Mouse (Mus musculus) lung, embryonic 14.5 days (tissue): ENCODE data around the gene Gnaq. TPM values are rescaled to one million over a fixed set of nuclear protein-coding genes. Genes with fewer than 3 reads are reported as not detected.
"Not testable (repeated sequence)": the region's sequence is repeated elsewhere in the genome, so short reads cannot be mapped to it uniquely, and the experiment has no call there.

Source experiments
- ATAC-seq: fragments of 200-750 bp; cut with Nextera tagmentation; 2 replicates; pipeline ENCODE4 v1.8.0; 2017; ENCODE audit warnings: mild to moderate bottlenecking, moderate TSS enrichment, moderate library complexity; ENCODE audit not compliant: insufficient read depth
- DNase-seq: peaks from one replicate; pipeline ENCODE4 v3.0.0-alpha.2; 2015
- H3K27ac ChIP-seq: fragments of 300-500 bp; sonication (generic); 2 replicates; pipeline ENCODE4 v1.5.1; 2014; ENCODE audit warnings: low read depth, mild to moderate bottlenecking, moderate library complexity
- H3K27me3 ChIP-seq: fragments of 300-500 bp; sonication (generic); 2 replicates; pipeline ENCODE4 v1.6.1; 2014; ENCODE audit warnings: low read length, control low read depth; ENCODE audit not compliant: insufficient read depth
- H3K36me3 ChIP-seq: fragments of 300-500 bp; sonication (generic); 2 replicates; pipeline ENCODE4 v1.6.1; 2014; ENCODE audit warnings: control low read depth; ENCODE audit not compliant: insufficient read depth
- H3K4me1 ChIP-seq: fragments of 300-500 bp; sonication (generic); 2 replicates; pipeline ENCODE4 v1.6.1; 2014; ENCODE audit warnings: antibody characterized with exemption, control low read depth; ENCODE audit not compliant: insufficient read depth
- H3K4me2 ChIP-seq: fragments of 300-500 bp; sonication (generic); 2 replicates; pipeline ENCODE4 v1.6.1; 2014; ENCODE audit warnings: mild to moderate bottlenecking
- H3K4me3 ChIP-seq: fragments of 300-500 bp; sonication (generic); 2 replicates; pipeline ENCODE4 v1.5.1; 2014; ENCODE audit warnings: low read depth, low read length
- H3K9ac ChIP-seq: fragments of 300-500 bp; sonication (generic); 2 replicates; pipeline ENCODE4 v1.6.1; 2014
- H3K9me3 ChIP-seq: fragments of 300-500 bp; sonication (generic); 2 replicates; pipeline ENCODE4 v1.6.1; 2016; ENCODE audit warnings: low read depth, low read length, control low read depth
- CTCF ChIP-seq: IDR thresholded peaks from 2 replicates; pipeline ENCODE4 v1.5.1; 2016; ENCODE audit warnings: antibody characterized with exemption, low read depth
- WGBS: fragments of 180-500 bp; shearing (Covaris S2); extraction: QIAGEN DNeasy Blood & Tissue Kit; methylation state at CpG from one replicate; pipeline ENCODE4 v1.1.7; 2014; 5-methylcytosine and 5-hydroxymethylcytosine counted together
- polyA plus RNA-seq: library from polyadenylated mRNA; unstranded; fragments of >200 nt; fragmentation: Nextera tagmentation; extraction: Ambion mirVana; gene quantifications from 2 replicates; pipeline ENCODE4 v1.2.1, GENCODE M21; 2014

The Gnaq gene
- polyA plus RNA-seq, 1 experiment from 2014 or later = 15.9 TPM

- H3K4me3 ChIP-seq = no peak overlapping the region
- no peak overlapping the region for H3K27ac ChIP-seq
- peaks cover 7% of the 10 kb centered on the region; the same call in 1 of the 2 replicates for H3K4me1 ChIP-seq
- H3K9ac ChIP-seq = no peak overlapping the region
- H3K36me3 ChIP-seq = no peaks in the 10 kb centered on the region
- 45% methylated on average over 2 of the region's 2 CpGs for WGBS
- TF ChIP-seq CTCF = no peak
- no peaks in the 10 kb centered on the region for H3K9me3 ChIP-seq
- H3K4me2 ChIP-seq = no peak overlapping the region
- ATAC-seq = peak; percentile 41; the same call in 1 of the 2 replicates
- no peak for DNase-seq
- no peaks in the 10 kb centered on the region for H3K27me3 ChIP-seq
These were observed 28.6 kb downstream of the Gnaq start for GRCm38 (mm10) chr19:16161222-16161621.

DNA sequence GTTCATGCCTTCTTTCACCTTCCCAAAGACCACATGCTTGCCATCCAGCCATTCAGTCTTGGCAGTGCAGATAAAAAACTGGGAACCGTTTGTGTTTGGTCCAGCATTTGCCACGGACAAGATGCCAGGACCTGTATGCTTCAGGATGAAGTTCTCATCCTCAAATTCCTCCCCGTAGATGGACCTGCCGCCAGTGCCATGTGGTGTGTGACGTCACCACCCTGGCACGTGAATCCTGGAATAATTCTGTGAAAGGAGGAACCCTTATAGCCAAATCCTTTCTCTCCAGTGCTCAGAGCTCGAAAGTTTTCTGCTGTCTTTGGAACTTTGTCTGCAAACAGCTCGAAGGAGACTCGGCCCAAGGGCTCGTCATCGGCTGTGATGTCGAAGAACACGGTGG, 31.8 kb downstream of the Gnaq start:
- H3K4me3 ChIP-seq, H3K27ac ChIP-seq, H3K9ac ChIP-seq, DNase-seq, H3K4me2 ChIP-seq, H3K9me3 ChIP-seq, ATAC-seq, H3K36me3 ChIP-seq, H3K27me3 ChIP-seq: not testable (repeated sequence)
- peaks cover 27% of the 10 kb centered on the region for H3K4me1 ChIP-seq
- WGBS = 89% methylated on average over 13 of the region's 13 CpGs

- Histone ChIP-seq H3K36me3 (no peaks in the 10 kb centered on the region), H3K4me3 (no peak overlapping the region), H3K27me3 (no peaks in the 10 kb centered on the region), H3K4me2 (no peak overlapping the region), H3K4me1 (peaks cover 31% of the 10 kb centered on the region), H3K9me3 (no peaks in the 10 kb centered on the region), H3K9ac (no peak overlapping the region), H3K27ac (peak overlapping the region; percentile 27; the same call in 1 of the 2 replicates)
- DNase-seq = no peak
- ATAC-seq = no peak
- TF ChIP-seq CTCF = no peak
- WGBS = 59% methylated on average over 4 of the region's 4 CpGs
These were observed 34.6 kb downstream of the Gnaq start for GRCm38 (mm10) chr19:16167185-16167584.

- WGBS = 23% methylated on average over 4 of the region's 4 CpGs
- no peak for TF ChIP-seq CTCF
- H3K4me3 ChIP-seq = no peak overlapping the region
- H3K36me3 ChIP-seq = no peaks in the 10 kb centered on the region
- H3K4me2 ChIP-seq = no peak overlapping the region
- no peak overlapping the region for H3K9ac ChIP-seq
- peak; percentile 66 for DNase-seq
- peak overlapping the region; percentile 77 for H3K27ac ChIP-seq
- no peaks in the 10 kb centered on the region for H3K9me3 ChIP-seq
- no peaks in the 10 kb centered on the region for H3K27me3 ChIP-seq
- peaks cover 31% of the 10 kb centered on the region for H3K4me1 ChIP-seq
- ATAC-seq = peak; percentile 69; the same call in 1 of the 2 replicates
These were observed 35.6 kb downstream of the Gnaq start for GRCm38 (mm10) chr19:16168192-16168591.

DNA sequence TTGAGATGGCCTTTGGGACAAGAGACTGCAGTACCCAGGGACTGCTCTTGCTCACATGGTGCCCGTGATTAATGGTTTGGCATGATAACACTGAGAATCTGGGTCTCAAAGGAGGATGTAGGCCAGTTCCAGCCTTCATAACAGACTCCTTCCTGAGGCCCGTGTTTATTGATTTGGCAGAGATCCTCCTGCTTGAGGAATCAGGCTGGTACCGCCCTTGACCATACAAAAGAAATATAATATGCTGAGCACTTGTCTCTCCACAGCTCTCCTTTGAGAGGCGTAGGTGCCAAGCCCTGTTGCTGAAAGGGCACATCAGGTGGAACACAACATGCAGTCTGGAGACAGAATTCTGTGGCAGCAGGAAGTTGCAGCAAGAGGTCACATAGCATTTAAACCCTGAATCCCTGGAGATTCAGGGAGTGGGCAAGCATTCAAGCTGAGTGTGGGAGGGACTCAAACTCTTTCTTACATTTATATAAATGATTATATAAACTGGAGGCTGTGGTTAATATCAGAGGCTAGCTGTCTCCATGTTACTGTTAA, 36.1 kb downstream of the Gnaq start:
- peak; percentile 50; the same call in 1 of the 2 replicates for ATAC-seq
- Histone ChIP-seq H3K36me3 (no peaks in the 10 kb centered on the region), H3K27me3 (no peaks in the 10 kb centered on the region), H3K9ac (no peak overlapping the region), H3K4me3 (no peak overlapping the region), H3K27ac (peak overlapping the region; percentile 77), H3K4me2 (no peak overlapping the region), H3K4me1 (peaks cover 31% of the 10 kb centered on the region), H3K9me3 (no peaks in the 10 kb centered on the region)
- DNase-seq = peak; percentile 75
- no peak for TF ChIP-seq CTCF
- WGBS = 31% methylated on average over 4 of the region's 4 CpGs

- Histone ChIP-seq H3K27ac (no peak overlapping the region), H3K4me1 (peaks cover 33% of the 10 kb centered on the region)
These were observed 38.1 kb downstream of the Gnaq start for GRCm38 (mm10) chr19:16170724-16171123.

DNA sequence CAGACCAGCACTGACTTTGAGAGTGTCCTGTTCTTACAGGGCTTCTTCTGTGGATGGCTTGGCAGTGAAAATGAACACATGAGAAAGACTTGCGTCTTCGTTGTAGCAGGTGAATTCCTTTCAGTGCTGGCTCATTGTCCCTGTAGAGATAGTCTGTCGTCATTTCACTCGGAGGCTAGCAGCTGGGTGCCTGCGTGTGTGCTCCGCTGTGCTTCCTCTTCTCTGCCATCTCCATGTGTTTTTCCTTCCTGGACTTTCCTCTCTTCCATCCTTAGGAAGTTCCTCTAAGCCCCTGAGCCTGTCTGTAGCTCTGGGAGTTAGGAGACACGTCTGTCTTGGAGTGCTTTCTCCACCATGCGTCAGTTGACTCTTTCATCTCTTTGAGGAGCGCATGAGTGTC, 41.1 kb downstream of the Gnaq start:
- no peak overlapping the region for H3K9ac ChIP-seq
- peaks cover 29% of the 10 kb centered on the region for H3K4me1 ChIP-seq
- no peak for ATAC-seq
- no peak for DNase-seq
- no peak for TF ChIP-seq CTCF
- no peak overlapping the region for H3K27ac ChIP-seq
- H3K4me3 ChIP-seq = no peak overlapping the region
- no peak overlapping the region for H3K4me2 ChIP-seq
- no peaks in the 10 kb centered on the region for H3K27me3 ChIP-seq
- H3K36me3 ChIP-seq = no peaks in the 10 kb centered on the region
- WGBS = 41% methylated on average over 9 of the region's 9 CpGs
- H3K9me3 ChIP-seq = no peaks in the 10 kb centered on the region

More at GRCm38 (mm10) chr19:16170724-16171123, 38.1 kb downstream of the Gnaq start:
- ATAC-seq (no peak), DNase-seq (peak; percentile 39)
- Histone ChIP-seq H3K36me3 (no peaks in the 10 kb centered on the region), H3K9me3 (no peaks in the 10 kb centered on the region), H3K9ac (no peak overlapping the region), H3K4me2 (no peak overlapping the region), H3K4me3 (no peak overlapping the region), H3K27me3 (no peaks in the 10 kb centered on the region)
- WGBS = 26% methylated on average over 3 of the region's 3 CpGs
- TF ChIP-seq CTCF = no peak
